Mouse (Mus musculus): ENCODE results near the gene Gm20388.
"Not testable (repeated sequence)": the region's sequence is repeated elsewhere in the genome, so short reads cannot be mapped to it uniquely, and the experiment has no call there.

Gm20388 gene

DNA sequence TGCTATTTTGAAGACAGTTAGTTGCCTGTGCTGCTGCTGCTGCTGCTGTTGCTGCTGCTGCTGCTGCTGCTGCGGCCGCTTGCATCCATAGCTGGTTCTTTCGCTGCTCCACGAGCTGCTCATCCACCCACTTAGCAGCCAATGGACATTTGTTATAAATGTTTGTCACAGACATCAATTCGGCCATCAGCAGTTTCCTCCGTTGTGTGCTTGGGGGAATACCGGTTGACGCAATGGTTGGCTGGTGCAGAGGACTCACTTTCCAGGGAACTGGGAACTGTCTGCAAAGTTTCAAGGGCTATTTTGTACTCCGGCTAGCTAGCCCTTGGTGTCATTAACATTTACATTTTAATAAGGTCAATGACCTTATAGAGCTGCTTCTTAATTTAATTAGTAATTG is 793.6 kb downstream of the Gm20388 start:
- peak; percentile 50 to 66 for DNase-seq

DNA sequence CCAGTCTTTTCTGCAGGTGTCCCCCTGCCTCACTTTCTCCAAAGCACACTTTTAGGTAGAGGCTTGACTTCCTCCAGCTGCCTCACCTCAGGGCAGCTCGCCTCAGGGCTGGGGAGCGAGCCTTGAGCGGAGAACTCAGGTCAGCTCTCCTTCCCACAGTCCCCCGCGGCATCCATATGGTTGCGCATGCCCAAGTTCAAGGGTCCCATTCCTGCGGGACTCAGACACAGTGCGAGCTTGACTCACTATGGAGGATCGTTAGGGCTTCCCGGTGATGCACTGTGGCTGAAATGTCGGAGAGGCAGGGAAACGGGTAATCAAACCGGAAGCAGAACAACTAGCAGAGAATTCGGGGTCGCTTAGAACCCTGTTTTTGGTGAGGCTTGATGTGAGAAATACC is 794.5 kb downstream of the Gm20388 start:
- no peak for DNase-seq

DNA sequence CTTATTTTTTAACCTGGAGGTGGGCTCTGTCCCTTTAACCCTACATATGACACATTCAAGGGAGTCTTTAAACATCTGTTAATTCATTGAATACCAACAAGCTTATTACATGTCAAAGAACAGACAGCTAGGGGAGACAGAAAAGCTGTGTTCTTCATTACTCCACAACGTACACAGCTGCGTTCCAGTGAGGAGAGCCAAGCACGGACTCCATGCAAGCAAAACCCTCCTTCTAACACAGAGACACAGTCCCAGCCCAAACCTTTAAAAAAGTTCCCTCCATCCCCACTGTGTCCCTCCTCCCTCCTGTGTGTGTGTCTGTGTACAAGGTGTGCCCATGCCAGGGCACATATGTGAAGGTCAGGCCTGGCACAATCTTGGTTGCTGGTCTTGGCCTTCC is 795.6 kb downstream of the Gm20388 start:
- no peak for DNase-seq

- no peak for DNase-seq
These were observed 798.5 kb downstream of the Gm20388 start for GRCm38 (mm10) chr8:120709176-120709575.

DNA sequence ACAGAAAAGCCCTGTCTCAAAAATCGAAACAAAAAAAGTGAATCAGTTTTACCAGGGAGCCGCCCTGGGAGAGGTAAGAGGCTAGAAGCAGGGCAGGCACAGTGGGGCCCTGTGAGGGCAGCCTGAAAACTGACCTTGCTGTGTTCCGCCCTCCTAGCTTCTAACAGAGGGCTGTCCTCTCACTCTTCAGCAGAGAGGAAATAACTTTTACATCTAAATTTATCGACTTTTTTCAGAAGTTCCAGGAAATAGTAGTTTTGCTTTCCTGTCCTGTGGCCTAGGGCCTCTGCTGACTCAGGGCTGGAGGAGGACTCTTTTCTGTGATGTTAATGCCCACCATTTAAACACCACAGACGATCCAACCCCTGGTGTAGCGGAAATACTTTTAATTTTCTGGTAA is 804.6 kb downstream of the Gm20388 start:
- DNase-seq = no peak

DNA sequence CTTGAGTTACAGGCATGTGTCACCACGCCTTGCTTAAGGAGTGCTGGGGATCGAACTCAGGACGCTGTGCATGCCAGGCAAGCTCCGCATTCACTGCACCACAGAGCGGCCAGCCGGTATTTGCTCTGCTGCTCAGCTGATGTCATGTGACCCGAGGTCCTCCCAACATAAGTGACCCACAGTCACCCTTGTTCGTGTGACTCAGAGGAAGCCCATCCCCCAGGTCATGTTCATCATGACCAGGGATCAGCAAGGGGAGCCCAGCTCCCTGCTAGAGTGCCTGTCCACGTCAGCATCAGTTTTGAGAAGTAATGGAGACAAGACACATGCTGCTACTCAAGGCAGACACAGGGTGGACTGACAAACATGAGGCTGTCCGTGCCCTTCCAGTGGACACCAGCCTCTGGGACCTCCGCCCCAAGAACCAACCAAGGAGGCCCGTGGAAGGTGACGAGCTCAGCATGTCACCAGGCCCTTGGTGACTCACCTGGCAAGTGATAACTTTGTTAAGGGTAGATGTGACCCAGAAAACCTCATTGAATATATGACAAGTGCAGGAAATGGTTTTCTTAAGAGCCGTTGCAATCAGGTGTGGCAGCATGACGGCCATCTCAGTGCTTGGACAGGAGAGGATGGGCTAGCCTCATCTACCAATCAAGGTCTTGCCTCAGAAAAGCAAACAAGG is 805.5 kb downstream of the Gm20388 start:
- DNase-seq = no peak

GRCm38 (mm10) chr8:120719586-120720236 is 809.1 kb downstream of the Gm20388 start:
- no peak for DNase-seq

DNA sequence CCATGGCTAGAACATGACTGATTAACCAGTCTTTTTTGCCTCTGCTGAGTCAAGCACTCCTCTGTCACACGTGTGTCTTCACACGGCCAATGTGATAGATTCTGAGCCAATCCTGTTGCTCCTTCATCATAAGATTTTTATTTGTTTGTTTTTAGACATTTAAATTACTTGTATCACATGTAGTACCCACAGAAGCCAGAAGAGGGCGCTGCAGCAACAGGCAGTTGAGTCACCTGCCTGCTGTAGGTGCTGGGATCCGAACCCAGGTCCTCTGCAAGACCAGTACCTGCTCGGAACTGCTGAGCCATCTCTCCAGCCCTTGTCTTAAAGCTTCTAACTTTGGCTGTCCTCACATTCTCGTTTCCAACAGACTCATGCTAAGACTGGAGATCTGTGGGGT is 812.4 kb downstream of the Gm20388 start:
- no peak for DNase-seq

GRCm38 (mm10) chr8:120724096-120724495 is 813.5 kb downstream of the Gm20388 start:
- DNase-seq = not testable (repeated sequence)

DNA sequence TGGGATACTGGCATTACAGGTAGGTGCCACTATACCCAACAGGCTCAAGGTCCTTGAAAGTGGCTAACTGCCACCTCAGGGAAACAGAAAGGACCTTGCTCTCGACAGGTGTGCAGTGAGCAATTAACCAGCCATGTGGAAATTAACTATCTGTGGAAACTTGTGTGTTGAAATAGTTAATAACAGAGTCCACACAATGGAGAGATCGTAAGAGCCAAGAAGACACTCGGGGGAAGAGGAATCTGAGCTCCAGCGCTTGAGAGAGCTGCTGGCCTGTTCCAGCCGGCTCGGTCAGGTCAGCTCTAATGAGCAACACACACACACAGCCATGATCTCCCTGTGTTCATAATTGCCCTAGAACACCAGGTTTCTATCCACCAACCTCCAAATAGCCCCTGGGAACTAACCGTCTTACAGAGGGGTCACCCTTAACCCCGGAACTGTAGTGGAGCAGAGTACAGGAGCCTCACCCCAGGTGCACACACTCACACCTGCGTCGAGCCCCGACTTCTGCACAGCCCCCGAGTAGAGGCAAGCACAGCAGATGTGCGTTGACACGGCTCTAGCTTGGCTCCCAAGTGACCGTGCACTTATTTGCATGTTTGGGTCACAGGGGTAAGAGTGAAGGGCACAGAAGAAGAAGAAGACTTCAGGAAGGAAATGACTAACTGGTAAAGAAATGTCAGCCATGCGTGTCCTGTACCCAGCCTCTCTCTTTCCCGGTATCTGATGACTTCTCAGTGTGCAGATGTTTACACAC is 814.4 kb downstream of the Gm20388 start:
- DNase-seq = no peak

- no peak for DNase-seq
These were observed 814.9 kb downstream of the Gm20388 start for GRCm38 (mm10) chr8:120725576-120725950.

DNA sequence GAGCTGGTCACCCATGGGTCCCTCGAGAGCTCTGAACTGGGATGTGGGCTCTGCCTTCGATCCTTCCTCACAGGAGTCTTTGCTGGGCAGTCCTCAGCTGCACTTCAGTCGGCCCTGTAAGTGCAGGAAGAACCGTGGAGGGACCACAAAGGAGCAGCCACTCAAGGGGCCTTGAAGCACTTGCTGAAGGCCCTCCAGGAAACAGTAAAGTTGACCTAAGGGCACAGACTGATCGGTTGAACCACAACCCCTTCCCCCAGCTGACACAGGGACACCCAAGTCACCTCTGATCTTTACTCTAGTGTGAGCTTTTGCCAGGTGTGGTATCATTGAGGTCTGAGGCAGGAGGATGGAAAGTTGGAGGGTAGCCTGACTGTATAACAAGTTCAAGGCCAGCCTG is 815.4 kb downstream of the Gm20388 start:
- DNase-seq = no peak

DNA sequence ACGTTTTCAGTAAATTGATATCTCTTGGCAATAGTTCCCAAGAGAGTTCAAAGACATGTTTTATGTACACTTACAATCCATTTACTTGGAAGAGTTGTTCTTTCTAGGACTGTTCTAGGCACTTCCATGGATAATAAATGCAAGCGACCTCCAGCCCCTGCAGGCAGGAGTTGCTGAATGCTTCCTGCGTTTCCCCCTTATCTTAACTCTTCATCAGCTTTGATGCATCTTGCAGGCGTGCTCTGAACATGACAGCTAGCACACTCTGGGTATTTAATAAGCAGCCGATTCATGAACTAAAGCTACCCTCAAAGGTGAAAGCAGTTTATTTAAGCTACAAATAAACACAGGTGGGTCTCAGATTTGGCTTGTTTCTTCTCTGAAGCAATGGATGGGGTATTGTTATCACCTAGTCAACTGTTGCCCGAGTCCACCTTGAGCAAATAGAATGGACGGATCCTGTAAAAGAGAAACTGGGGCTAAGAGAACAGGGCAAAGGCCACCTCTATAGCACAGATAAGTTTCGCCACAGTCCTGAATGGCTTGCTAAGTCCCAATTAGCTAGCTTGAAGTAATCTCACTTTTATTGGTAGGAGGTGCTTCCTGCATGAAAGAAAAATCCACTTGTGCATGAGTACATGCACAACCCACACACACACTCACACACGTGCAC is 818.0 kb downstream of the Gm20388 start:
- no peak for DNase-seq

- DNase-seq = no peak
These were observed 820.9 kb downstream of the Gm20388 start for GRCm38 (mm10) chr8:120731582-120731981.

DNA sequence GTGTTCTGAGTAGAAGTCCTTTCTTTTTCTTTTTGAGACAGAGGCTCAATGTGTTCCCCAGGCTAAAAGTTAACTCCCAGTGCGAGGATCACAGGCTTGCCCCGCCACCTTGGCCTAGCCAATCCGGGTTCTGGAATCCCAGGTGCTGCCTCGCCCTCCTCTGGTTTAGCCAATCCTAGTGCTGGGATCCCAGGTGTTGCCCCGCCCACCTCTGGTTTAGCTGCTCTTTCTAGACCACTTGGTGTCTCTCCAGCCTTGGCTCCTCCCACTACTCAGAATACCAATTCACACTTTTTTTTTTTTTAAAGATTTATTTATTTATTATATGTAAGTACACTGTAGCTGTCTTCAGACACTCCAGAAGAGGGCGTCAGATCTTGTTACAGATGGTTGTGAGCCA is 821.4 kb downstream of the Gm20388 start:
- peak in 1 of 2 experiments; percentile 52 for DNase-seq

GRCm38 (mm10) chr8:120735770-120736481 is 825.3 kb downstream of the Gm20388 start, which contains the start of gene Irf8:
Gene Irf8, plus strand, starts transcription at chr8:120736358.
- peak; percentile 92 to 93 for DNase-seq

DNA sequence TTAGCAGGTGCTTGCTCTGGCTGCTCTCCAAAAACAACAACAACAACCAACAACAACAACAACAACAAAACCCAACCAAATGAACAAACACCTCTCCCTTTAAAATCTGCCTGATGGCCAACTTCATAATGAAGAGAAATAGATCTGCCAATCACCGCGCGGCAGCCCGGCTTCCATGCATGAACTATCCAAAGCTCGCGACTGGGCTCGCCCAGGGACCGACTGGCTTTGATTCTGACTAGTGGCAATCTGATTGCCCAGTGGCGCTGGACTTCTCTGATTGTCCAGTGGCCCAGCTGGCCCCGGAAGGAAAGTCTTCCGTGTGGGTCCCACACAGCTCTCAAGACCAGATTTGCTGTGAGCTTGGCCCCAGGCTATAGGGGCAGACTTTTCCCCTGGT is 825.8 kb downstream of the Gm20388 start:
- peak; percentile 56 to 58 for DNase-seq

GRCm38 (mm10) chr8:120737166-120737565 is 826.5 kb downstream of the Gm20388 start:
- no peak for DNase-seq

DNA sequence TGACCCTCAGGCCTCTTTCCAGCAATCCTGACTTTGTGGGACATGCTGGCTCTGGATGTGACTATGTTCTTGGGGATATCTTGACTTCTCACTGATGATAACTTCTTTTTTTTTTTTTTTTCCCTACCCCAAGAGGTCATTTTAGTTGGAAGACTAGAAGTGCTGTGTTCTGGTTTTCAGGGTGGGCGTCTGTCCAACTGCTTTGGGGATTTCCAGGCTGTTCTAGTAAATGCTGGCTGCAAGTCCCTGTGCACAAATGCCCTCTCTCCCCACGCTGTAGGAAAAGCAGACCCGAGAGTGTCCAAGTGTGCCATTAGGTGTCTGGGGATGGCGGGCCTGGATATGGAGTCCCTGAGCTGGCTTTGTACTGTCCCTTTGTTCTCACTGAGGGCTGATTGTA is 828.1 kb downstream of the Gm20388 start:
- DNase-seq = no peak

- no peak for DNase-seq
These were observed 828.9 kb downstream of the Gm20388 start for GRCm38 (mm10) chr8:120739526-120739925.

- DNase-seq = no peak
These were observed 829.9 kb downstream of the Gm20388 start for GRCm38 (mm10) chr8:120740579-120740978.

- DNase-seq = peak; percentile 54 to 72
These were observed 830.4 kb downstream of the Gm20388 start for GRCm38 (mm10) chr8:120741001-120741400.
